Mouse (Mus musculus): ENCODE measurements around the gene Tbc1d2b.

The Tbc1d2b gene

GRCm38 (mm10) chr9:90200501-90200900 is 70.1 kb downstream of the Tbc1d2b start:
- DNase-seq = no peak

- DNase-seq = no peak
Observed at GRCm38 (mm10) chr9:90199611-90200010, 71.0 kb downstream of the Tbc1d2b start.

GRCm38 (mm10) chr9:90198531-90199449 is 71.8 kb downstream of the Tbc1d2b start:
- no peak for DNase-seq

GRCm38 (mm10) chr9:90197866-90198383 is 72.7 kb downstream of the Tbc1d2b start:
- DNase-seq = no peak

- DNase-seq = no peak
Observed at GRCm38 (mm10) chr9:90197116-90197665, 73.4 kb downstream of the Tbc1d2b start.

GRCm38 (mm10) chr9:90196262-90196661 is 74.3 kb downstream of the Tbc1d2b start:
- no peak for DNase-seq

- DNase-seq = no peak
Observed at GRCm38 (mm10) chr9:90195000-90195399, 75.6 kb downstream of the Tbc1d2b start.

- DNase-seq = no peak
Observed at GRCm38 (mm10) chr9:90189391-90189790, 81.2 kb downstream of the Tbc1d2b start.

GRCm38 (mm10) chr9:90188893-90189292 is 81.7 kb downstream of the Tbc1d2b start:
- DNase-seq = no peak

GRCm38 (mm10) chr9:90185356-90185910 is 85.2 kb downstream of the Tbc1d2b start:
- no peak for DNase-seq

- DNase-seq = no peak
Observed at GRCm38 (mm10) chr9:90184116-90184515, 86.5 kb downstream of the Tbc1d2b start.

- no peak for DNase-seq
Observed at GRCm38 (mm10) chr9:90183550-90183949, 87.1 kb downstream of the Tbc1d2b start.

GRCm38 (mm10) chr9:90182636-90183421 is 87.8 kb downstream of the Tbc1d2b start:
- DNase-seq = no peak

GRCm38 (mm10) chr9:90181656-90182388 is 88.8 kb downstream of the Tbc1d2b start:
- no peak for DNase-seq

- no peak for DNase-seq
Observed at GRCm38 (mm10) chr9:90179409-90179808, 91.2 kb downstream of the Tbc1d2b start.

- DNase-seq = no peak
Observed at GRCm38 (mm10) chr9:90173330-90173729, 97.3 kb downstream of the Tbc1d2b start.

- no peak for DNase-seq
Observed at GRCm38 (mm10) chr9:90172528-90173321, 97.9 kb downstream of the Tbc1d2b start.

GRCm38 (mm10) chr9:90171421-90171820 is 99.2 kb downstream of the Tbc1d2b start:
- no peak for DNase-seq

- no peak for DNase-seq
Observed at GRCm38 (mm10) chr9:90169965-90170364, 100.6 kb downstream of the Tbc1d2b start.

GRCm38 (mm10) chr9:90166615-90167014 is 104.0 kb downstream of the Tbc1d2b start:
- DNase-seq = no peak

- DNase-seq = no peak
Observed at GRCm38 (mm10) chr9:90165590-90165989, 105.0 kb downstream of the Tbc1d2b start.

Data from right cerebral cortex, postnatal 25 days (tissue).